Mouse (Mus musculus): ENCODE data around the gene Pxylp1. TPM values are rescaled to one million over a fixed set of nuclear protein-coding genes. Genes with fewer than 3 reads are reported as not detected.

The Pxylp1 gene
- polyA plus RNA-seq, 1 experiment from 2014 or later, result 15.8 TPM

DNA sequence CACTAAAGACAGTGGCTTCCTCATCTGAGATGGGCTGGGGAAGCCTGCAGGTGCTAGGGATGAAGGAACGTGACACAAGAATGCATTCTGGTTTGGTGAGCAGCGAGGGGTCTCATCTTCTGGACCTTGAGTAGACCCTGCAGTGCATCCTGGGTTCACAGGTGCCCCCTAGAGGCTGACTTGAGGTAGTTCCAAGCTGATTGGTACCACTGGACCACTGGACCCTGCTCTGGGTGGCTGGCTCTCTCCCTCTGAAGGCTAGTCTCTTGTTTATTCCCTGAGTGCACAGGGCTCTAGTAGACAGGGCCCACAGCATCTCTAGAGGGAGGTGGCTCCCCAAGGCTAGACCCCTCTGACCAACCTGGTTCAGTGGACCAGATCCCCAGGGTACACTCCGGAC is 6.7 kb downstream of the Pxylp1 start:
- ATAC-seq (ENCODE audit: low read depth), result no peak
- H3K4me1 ChIP-seq (replicated peaks; ENCODE audit: control insufficient read depth, insufficient read depth, low read length), result peaks cover 7% of the 10 kb centered on the region
- no peaks in the 10 kb centered on the region for H3K9me3 ChIP-seq (ENCODE audit: control insufficient read depth, low read length)
- H3K27me3 ChIP-seq (ENCODE audit: control insufficient read depth, insufficient read depth, low read depth, low read length), result peaks cover 10% of the 10 kb centered on the region
- no peak overlapping the region for H3K9ac ChIP-seq (ENCODE audit: low read length)
- no peak overlapping the region for H3K4me2 ChIP-seq (ENCODE audit: low read depth, low read length)
- no peak overlapping the region for H3K4me3 ChIP-seq (ENCODE audit: low read length)
- WGBS, result 77% methylated on average over 3 of the region's 3 CpGs
- H3K27ac ChIP-seq (ENCODE audit: low read length), result no peak overlapping the region
- H3K36me3 ChIP-seq (ENCODE audit: control insufficient read depth, insufficient read depth, low read length), result no peaks in the 10 kb centered on the region

DNA sequence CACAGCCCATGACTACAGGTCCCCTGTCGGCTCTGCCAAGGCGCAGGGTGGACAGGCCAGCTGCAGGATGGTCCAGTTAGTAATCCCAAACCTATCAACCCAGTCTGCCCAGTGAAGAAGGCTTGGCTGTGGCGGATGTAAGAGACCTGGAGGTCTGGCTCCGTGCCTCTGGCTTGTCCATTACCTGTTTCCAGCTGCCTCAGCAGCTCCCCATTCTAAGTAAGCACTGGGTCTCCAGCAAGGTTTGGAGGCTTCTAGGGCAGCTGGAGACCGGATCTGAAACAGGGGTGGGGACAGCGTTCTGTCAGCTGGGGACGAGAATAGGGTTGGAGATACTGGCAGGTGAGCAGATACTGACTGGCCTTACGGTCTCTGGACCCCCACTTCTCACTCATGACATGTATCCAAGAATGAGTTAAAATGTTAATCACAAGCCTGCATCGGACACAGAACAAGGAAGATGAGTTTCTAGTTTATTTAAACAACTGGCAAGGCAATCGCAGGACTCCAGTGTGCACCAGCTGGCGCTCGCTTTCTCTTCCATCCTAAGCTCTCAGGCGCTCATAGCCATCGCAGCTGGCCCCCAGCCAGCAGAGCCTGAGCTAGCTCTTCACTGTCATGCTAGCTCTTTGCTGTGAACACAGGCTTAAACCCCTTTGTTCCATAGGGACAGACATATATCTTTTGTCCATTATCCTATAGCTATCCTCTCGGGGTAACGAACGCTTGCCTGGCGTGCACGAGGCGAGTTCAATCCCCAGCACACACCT is 9.8 kb downstream of the Pxylp1 start:
- ATAC-seq (ENCODE audit: low read depth), result no peak
- 71% methylated on average over 20 of the region's 20 CpGs for WGBS

DNA sequence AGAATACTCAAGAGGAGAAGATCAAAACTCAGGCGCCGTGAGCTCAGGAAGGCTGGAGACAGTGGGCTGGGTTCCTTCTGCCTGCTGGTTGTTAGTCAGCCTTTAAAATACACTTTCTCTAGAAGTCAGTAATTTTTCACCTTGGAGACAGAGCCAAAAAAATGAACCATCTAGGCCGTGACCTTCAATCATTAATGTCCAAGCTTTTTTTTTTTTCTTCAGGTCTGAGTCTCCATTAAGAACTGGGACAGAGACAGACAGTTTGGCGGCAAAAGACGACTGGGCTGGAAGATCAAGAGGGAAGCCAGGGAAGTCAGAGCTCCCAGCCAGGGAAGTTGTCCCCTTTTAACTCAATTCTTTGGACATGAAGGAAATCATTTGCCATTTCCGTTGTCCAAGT is 10.6 kb downstream of the Pxylp1 start:
- ATAC-seq (ENCODE audit: low read depth), result no peak
- Histone ChIP-seq H3K4me1 (replicated peaks; ENCODE audit: control insufficient read depth, insufficient read depth, low read length) (no peaks in the 10 kb centered on the region), H3K27me3 (ENCODE audit: control insufficient read depth, insufficient read depth, low read depth, low read length) (no peaks in the 10 kb centered on the region), H3K4me2 (ENCODE audit: low read depth, low read length) (no peak overlapping the region), H3K36me3 (ENCODE audit: control insufficient read depth, insufficient read depth, low read length) (no peaks in the 10 kb centered on the region), H3K9me3 (ENCODE audit: control insufficient read depth, low read length) (no peaks in the 10 kb centered on the region), H3K9ac (ENCODE audit: low read length) (no peak overlapping the region), H3K27ac (ENCODE audit: low read length) (no peak overlapping the region), H3K4me3 (ENCODE audit: low read length) (no peak overlapping the region)
- 55% methylated on average over 6 of the region's 6 CpGs for WGBS

More for the DNA sequence above, 9.8 kb downstream of the Pxylp1 start:
- no peak overlapping the region for H3K9ac ChIP-seq (ENCODE audit: low read length)
- H3K4me1 ChIP-seq (replicated peaks; ENCODE audit: control insufficient read depth, insufficient read depth, low read length), result no peaks in the 10 kb centered on the region
- no peak overlapping the region for H3K27ac ChIP-seq (ENCODE audit: low read length)
- no peak overlapping the region for H3K4me3 ChIP-seq (ENCODE audit: low read length)
- H3K36me3 ChIP-seq (ENCODE audit: control insufficient read depth, insufficient read depth, low read length), result no peaks in the 10 kb centered on the region
- no peak overlapping the region for H3K4me2 ChIP-seq (ENCODE audit: low read depth, low read length)
- H3K9me3 ChIP-seq (ENCODE audit: control insufficient read depth, low read length), result no peaks in the 10 kb centered on the region
- H3K27me3 ChIP-seq (ENCODE audit: control insufficient read depth, insufficient read depth, low read depth, low read length), result peaks cover 2% of the 10 kb centered on the region

- WGBS, result 61% methylated on average over 6 of the region's 6 CpGs
- no peak for ATAC-seq (ENCODE audit: low read depth)
- H3K27me3 ChIP-seq (ENCODE audit: control insufficient read depth, insufficient read depth, low read depth, low read length), result no peaks in the 10 kb centered on the region
- no peaks in the 10 kb centered on the region for H3K4me1 ChIP-seq (replicated peaks; ENCODE audit: control insufficient read depth, insufficient read depth, low read length)
- no peak overlapping the region for H3K4me2 ChIP-seq (ENCODE audit: low read depth, low read length)
- H3K9ac ChIP-seq (ENCODE audit: low read length), result no peak overlapping the region
- no peak overlapping the region for H3K27ac ChIP-seq (ENCODE audit: low read length)
- H3K36me3 ChIP-seq (ENCODE audit: control insufficient read depth, insufficient read depth, low read length), result no peaks in the 10 kb centered on the region
- no peak overlapping the region for H3K4me3 ChIP-seq (ENCODE audit: low read length)
- no peaks in the 10 kb centered on the region for H3K9me3 ChIP-seq (ENCODE audit: control insufficient read depth, low read length)
These were observed 13.4 kb downstream of the Pxylp1 start for GRCm38 (mm10) chr9:96879024-96879423.

DNA sequence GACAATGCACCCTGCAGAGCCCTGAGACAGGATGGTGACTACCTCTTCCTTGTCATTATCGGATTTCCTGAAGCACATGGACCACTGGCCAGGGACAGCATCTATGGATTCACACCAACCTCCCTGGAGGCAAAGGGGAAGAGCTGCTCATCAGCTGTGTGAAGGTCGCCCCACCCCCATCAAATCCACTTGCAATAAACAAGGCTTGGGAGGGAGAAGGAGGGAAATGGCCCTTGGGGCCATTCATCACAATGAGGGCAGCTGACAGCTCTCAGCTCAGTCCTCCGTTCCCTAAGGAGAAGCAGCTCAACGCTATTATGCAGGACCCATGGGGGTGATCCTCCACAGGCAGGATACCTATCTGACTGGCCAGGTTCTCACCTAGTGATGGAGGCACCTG is 14.0 kb downstream of the Pxylp1 start:
- ATAC-seq (ENCODE audit: low read depth), result no peak
- H3K9ac ChIP-seq (ENCODE audit: low read length), result no peak overlapping the region
- H3K27ac ChIP-seq (ENCODE audit: low read length), result no peak overlapping the region
- no peak overlapping the region for H3K4me3 ChIP-seq (ENCODE audit: low read length)
- no peaks in the 10 kb centered on the region for H3K36me3 ChIP-seq (ENCODE audit: control insufficient read depth, insufficient read depth, low read length)
- no peaks in the 10 kb centered on the region for H3K9me3 ChIP-seq (ENCODE audit: control insufficient read depth, low read length)
- H3K4me2 ChIP-seq (ENCODE audit: low read depth, low read length), result no peak overlapping the region
- H3K27me3 ChIP-seq (ENCODE audit: control insufficient read depth, insufficient read depth, low read depth, low read length), result no peaks in the 10 kb centered on the region
- no peaks in the 10 kb centered on the region for H3K4me1 ChIP-seq (replicated peaks; ENCODE audit: control insufficient read depth, insufficient read depth, low read length)
- WGBS, result 31% methylated on average over 4 of the region's 4 CpGs

DNA sequence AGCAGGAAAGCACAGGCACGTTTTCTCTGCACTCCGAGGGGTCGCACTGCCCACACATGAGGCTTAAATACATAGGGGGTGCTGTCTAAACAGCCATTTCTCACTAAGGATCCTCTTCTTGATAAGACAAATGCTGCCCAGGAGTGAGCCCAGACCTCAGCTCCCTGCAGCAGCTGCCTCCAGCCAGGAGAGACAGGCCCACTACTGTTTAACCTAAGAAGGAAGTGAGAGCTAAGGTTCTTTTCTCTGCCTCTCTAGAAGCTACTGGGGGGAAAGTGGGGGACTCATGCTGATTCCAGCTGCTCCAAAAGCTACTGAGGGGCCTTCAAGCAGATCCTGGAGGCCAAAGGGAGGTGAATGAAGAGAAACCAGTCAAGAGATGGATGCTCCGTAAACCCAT is 16.8 kb downstream of the Pxylp1 start:
- no peak overlapping the region for H3K4me3 ChIP-seq (ENCODE audit: low read length)
- no peaks in the 10 kb centered on the region for H3K27me3 ChIP-seq (ENCODE audit: control insufficient read depth, insufficient read depth, low read depth, low read length)
- ATAC-seq (ENCODE audit: low read depth), result no peak
- peaks cover 3% of the 10 kb centered on the region; the same call in 1 of the 2 replicates for H3K9me3 ChIP-seq (ENCODE audit: control insufficient read depth, low read length)
- no peak overlapping the region for H3K27ac ChIP-seq (ENCODE audit: low read length)
- H3K36me3 ChIP-seq (ENCODE audit: control insufficient read depth, insufficient read depth, low read length), result no peaks in the 10 kb centered on the region
- 36% methylated on average over 4 of the region's 4 CpGs for whole genome bisulfite sequencing
- no peak overlapping the region for H3K4me2 ChIP-seq (ENCODE audit: low read depth, low read length)
- no peaks in the 10 kb centered on the region for H3K4me1 ChIP-seq (replicated peaks; ENCODE audit: control insufficient read depth, insufficient read depth, low read length)
- H3K9ac ChIP-seq (ENCODE audit: low read length), result no peak overlapping the region

GRCm38 (mm10) chr9:96873082-96873481 is 19.4 kb downstream of the Pxylp1 start:
- H3K4me3 ChIP-seq (ENCODE audit: low read length), result no peak overlapping the region
- 64% methylated on average over 5 of the region's 5 CpGs for WGBS
- H3K9me3 ChIP-seq (ENCODE audit: control insufficient read depth, low read length), result peaks cover 4% of the 10 kb centered on the region; the same call in 1 of the 2 replicates
- no peak overlapping the region for H3K27ac ChIP-seq (ENCODE audit: low read length)
- ATAC-seq (ENCODE audit: low read depth), result no peak
- H3K4me2 ChIP-seq (ENCODE audit: low read depth, low read length), result no peak overlapping the region
- H3K9ac ChIP-seq (ENCODE audit: low read length), result no peak overlapping the region
- H3K36me3 ChIP-seq (ENCODE audit: control insufficient read depth, insufficient read depth, low read length), result no peaks in the 10 kb centered on the region
- H3K4me1 ChIP-seq (replicated peaks; ENCODE audit: control insufficient read depth, insufficient read depth, low read length), result no peaks in the 10 kb centered on the region; the same call in 1 of the 2 replicates
- H3K27me3 ChIP-seq (ENCODE audit: control insufficient read depth, insufficient read depth, low read depth, low read length), result no peaks in the 10 kb centered on the region

- ATAC-seq (ENCODE audit: low read depth), result peak; percentile 56; the same call in 1 of the 2 replicates
These were observed 22.4 kb downstream of the Pxylp1 start for GRCm38 (mm10) chr9:96870104-96870503.

DNA sequence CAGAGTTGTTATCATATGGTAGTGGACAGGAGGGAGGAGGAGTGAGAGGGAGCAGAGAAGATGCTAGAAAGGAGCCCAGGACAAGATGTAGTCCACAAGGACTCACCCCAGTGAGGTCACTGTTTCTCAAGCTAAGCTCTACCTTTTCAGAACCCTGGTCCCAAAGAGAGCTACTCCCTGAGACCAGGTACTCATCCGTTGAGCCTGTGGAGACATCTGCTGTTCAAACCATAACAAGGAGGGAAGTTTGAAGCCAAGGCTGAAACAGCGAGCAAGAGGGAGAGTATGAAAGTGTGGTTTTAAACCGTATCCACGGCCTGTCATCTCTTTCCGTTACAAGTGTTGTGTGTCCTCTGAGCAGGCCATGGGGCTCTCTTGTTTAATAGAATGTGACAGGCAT is 22.9 kb downstream of the Pxylp1 start:
- peak overlapping the region; percentile 8; the same call in 1 of the 2 replicates for H3K27ac ChIP-seq (ENCODE audit: low read length)

More at GRCm38 (mm10) chr9:96870104-96870503, 22.4 kb downstream of the Pxylp1 start:
- Histone ChIP-seq H3K9me3 (ENCODE audit: control insufficient read depth, low read length) (peaks cover 4% of the 10 kb centered on the region; the same call in 1 of the 2 replicates), H3K9ac (ENCODE audit: low read length) (no peak overlapping the region), H3K27ac (ENCODE audit: low read length) (peak overlapping the region; percentile 8; the same call in 1 of the 2 replicates), H3K4me1 (replicated peaks; ENCODE audit: control insufficient read depth, insufficient read depth, low read length) (no peaks in the 10 kb centered on the region; the same call in 1 of the 2 replicates), H3K4me2 (ENCODE audit: low read depth, low read length) (no peak overlapping the region), H3K4me3 (ENCODE audit: low read length) (no peak overlapping the region), H3K36me3 (ENCODE audit: control insufficient read depth, insufficient read depth, low read length) (no peaks in the 10 kb centered on the region), H3K27me3 (ENCODE audit: control insufficient read depth, insufficient read depth, low read depth, low read length) (no peaks in the 10 kb centered on the region)
- 45% methylated on average over 8 of the region's 8 CpGs for WGBS

More for the DNA sequence above, 22.9 kb downstream of the Pxylp1 start:
- no peaks in the 10 kb centered on the region; the same call in 1 of the 2 replicates for H3K4me1 ChIP-seq (replicated peaks; ENCODE audit: control insufficient read depth, insufficient read depth, low read length)
- H3K27me3 ChIP-seq (ENCODE audit: control insufficient read depth, insufficient read depth, low read depth, low read length), result no peaks in the 10 kb centered on the region
- no peaks in the 10 kb centered on the region for H3K36me3 ChIP-seq (ENCODE audit: control insufficient read depth, insufficient read depth, low read length)
- ATAC-seq (ENCODE audit: low read depth), result no peak
- peaks cover 4% of the 10 kb centered on the region; the same call in 1 of the 2 replicates for H3K9me3 ChIP-seq (ENCODE audit: control insufficient read depth, low read length)
- 83% methylated on average over 5 of the region's 5 CpGs for WGBS
- no peak overlapping the region for H3K9ac ChIP-seq (ENCODE audit: low read length)
- H3K4me3 ChIP-seq (ENCODE audit: low read length), result no peak overlapping the region
- no peak overlapping the region for H3K4me2 ChIP-seq (ENCODE audit: low read depth, low read length)
